Mouse (Mus musculus): ENCODE results near the gene Ppfia3. TPM values are rescaled to one million over a fixed set of nuclear protein-coding genes. Genes with fewer than 3 reads are reported as not detected.
"Not testable (repeated sequence)": the region's sequence is repeated elsewhere in the genome, so short reads cannot be mapped to it uniquely, and the experiment has no call there.

The Ppfia3 gene
- under 1 TPM; 0.18 to 0.38 TPM for total RNA-seq (2021)
- long read RNA-seq, experiment 1, partial matches to known transcripts: 1 of 2 reads
- long read RNA-seq, experiment 1, other reads (novel, unspliced or antisense): 1 of 2 reads
- long read RNA-seq, experiment 2: 0 reads

DNA sequence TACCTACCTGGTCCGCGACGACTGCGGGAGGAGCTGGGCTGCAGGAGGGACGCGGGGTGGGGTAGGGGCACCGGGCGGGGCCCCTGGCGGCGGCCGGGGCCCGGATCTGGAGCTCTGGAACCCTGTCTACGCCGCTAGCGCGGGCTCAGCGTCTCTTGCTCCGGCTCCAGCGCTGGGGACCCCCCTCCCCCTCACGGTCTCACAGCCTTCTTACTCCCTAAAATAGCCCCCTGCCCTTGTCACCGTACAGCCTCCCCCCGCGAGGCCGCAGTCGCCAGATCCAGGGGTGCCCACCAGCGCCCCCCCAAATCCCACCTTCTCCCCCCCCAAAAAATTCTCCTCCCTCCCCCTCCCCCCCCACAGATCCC is at the start of gene Ppfia3:
Gene Ppfia3, minus strand, starts transcription at position 368 of the 368 bp plus-strand sequence.
- DNase-seq: no peak

DNA sequence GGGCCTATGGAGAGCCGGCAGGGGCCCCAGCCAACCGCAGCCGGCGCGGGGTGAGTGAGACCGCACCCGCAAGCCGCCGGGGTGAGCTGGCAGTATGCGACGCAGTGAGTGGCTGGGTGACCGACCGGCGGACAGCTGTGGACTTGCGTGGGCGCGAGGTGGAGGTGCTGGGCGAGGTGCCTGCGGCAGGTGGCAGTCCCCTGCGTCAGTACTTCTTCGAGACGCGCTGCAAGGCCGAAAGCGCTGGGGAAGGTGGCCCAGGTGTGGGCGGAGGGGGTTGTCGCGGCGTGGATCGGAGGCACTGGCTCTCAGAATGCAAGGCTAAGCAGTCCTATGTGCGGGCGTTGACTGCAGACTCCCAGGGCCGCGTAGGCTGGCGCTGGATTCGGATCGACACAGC is 48.8 kb upstream of the Ppfia3 start:
- no peak for DNase-seq

DNA sequence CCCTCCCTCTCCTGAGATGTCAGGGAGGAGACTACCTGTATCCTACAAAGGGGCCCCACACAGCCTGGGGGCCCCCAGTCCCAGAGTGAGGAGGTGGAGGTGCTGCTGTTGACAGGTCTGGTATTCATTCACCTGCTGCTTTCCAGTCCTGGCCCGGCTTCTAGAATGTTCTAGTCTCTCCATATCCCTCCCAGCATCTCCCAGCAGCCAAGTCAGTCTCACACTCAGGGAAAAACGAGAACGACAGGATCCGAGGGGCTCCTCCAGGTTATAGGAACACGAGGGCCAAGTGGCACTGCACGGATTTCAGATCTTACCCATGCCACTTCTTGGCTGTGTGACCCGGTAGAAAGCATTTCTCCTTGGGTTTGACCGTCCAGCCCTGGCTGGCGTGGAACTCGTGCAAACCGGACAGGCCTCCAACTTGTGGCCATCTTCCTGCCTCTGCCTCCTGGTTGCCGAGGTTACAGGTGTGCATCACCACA is 48.0 kb upstream of the Ppfia3 start:
- DNase-seq: no peak

DNA sequence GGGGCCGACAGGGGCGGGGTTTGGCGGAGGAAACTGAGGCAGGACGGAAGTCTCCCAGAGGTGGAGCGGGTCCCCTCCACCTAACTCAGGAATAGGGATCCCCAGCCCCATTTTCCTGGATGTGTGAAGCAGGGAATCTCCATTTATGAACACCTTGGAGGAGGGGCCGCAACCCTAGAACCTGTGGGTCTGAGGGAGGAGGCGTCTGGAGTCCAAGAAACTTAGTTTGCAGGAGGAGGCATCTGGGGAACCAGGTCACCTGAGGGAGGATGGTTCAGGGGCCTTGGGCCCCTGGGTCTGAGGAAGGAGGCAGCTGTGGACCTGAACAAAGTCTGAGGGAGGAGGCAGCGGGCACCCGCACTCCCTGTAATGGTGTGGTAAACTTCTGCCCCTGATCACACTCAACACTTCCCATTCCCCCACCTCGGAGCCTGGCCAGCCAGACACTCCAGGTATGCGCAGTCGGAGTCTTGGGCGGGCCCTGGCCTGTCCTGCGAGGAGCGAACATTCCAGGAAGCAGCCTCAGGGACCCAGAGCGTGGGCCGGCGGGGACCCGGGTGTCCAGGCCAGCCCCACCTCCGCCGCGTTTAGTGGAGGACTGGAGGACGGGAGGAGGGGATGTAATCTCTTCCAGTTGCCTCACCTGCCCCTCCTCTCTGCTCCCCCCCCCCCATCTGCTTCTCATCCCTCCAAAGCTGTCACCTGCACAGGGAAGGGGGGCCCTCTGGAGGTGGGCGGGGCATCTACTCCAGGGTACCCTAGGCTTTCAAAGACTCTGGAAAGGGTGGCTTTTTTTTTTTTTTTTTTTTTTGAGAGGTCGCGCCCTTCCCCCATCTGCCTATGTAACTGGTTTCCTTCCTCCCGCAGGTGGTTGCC is 47.3 kb upstream of the Ppfia3 start:
- no peak for DNase-seq

DNA sequence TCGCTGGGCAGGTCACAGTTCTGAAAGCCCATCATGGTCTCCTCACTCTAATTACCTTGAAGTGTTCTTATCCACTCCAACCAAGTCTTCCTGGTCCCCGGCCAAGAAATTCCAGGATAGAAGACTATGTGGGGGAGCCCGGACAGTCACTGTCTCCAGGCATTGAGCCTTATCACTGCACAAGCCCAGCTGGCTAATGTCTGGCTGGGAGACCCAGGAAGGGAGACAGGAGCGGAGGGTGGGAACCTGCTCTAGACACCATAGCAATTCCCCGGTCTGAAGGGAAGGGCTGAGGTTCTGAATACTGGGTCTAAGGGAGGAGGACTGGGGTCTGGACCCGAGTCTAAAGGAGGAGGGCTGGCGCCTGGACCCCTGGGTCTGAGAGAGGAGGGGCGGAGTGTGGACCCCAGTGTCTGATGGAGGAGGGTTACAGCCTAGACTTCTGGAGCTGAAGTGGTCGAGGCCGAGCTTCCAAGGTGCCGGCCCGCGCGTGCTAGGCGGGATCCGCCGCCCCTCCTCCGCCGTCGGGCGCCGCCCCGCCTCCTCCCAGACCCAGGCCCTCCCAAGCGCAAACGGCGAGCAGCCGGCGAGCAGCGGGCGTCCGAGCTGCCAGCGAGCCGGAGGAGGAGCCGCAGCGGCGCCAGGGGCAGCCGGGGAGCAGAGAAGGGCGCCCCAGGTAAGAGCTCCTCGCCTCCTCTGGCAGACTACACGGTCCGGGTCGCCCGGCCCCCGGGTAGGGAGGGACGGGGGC is 46.5 kb upstream of the Ppfia3 start, which contains the start of gene Ntf5:
Gene Ntf5, plus strand, starts transcription at position 583 of the 751 bp plus-strand sequence.
- DNase-seq: peak; percentile 64

DNA sequence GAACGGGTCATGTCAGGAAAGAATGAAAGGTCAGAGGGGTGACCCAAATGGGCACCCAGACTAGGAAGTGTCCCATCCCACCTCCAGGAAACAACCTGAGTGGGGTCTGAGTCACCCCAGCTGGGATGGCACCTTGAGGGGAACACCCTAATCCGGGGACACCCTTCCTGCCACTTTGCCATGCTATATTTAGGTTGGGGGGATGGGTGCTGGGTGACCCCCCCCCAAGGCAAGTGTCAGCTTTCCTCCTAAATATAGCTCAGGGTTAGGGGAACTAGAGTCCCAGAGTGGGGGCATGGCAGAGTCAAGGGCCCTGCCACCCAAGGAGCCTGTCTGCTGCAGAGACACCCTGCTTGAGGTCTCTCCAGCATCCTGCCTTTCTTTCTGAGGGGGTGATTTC is 45.6 kb upstream of the Ppfia3 start:
- peak; percentile 78 for DNase-seq

DNA sequence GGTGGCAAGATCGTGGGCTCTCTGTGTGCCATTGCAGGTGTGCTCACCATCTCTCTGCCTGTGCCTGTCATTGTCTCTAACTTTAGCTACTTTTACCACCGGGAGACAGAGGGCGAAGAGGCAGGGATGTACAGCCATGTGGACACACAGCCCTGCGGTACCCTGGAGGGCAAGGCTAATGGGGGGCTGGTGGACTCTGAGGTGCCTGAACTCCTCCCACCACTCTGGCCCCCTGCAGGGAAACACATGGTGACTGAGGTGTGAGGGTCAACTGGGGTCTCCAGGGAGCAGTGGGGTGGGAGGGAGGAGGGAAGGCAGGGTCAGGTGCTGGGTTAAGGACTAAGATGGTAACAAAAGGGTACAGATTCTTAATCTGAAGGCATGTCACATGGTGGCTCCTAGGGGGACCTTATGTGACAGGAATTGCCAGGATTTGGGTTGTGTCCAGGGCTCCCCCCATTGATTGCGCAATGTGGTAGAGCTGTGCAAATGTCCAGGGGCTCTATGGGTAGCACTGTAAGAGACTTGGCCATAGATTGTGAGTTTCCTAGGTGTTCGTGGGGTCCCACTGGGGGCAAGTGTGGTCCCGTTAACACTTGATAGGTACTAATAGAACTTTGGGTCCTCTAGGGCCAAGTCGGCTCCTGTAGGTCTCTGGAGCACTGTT is 42.8 kb upstream of the Ppfia3 start:
- DNase-seq: no peak

DNA sequence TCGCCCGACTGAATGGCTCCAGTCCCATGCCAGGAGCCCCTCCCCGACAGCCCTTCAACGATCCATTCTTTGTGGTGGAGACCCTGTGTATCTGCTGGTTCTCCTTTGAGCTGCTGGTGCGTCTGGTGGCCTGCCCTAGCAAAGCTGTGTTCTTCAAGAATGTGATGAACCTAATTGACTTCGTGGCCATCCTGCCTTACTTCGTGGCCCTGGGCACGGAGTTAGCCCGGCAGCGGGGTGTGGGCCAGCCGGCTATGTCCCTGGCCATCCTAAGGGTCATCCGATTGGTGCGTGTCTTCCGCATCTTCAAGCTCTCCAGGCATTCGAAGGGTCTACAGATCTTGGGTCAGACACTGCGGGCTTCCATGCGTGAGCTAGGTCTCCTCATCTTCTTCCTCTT is 42.1 kb upstream of the Ppfia3 start:
- no peak for DNase-seq

DNA sequence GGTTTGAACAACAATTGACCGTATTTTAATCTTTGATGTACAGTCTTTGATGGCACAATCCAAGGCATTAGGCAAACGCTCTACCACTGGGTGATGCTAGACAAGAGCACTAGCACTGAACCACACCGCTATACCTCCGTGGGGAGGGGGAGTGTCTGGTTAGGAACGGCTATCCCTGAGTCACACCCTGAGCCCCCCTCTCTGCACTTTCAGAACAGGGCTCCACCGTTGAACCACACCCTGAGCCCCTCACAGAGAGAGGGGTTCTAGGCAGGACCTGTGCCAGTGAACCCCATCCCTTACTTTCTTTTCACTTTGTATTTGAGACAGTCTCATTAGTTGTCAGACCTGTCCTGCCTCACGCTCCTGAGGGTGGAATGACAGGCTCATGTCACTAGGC is 41.5 kb upstream of the Ppfia3 start:
- no peak for DNase-seq

DNA sequence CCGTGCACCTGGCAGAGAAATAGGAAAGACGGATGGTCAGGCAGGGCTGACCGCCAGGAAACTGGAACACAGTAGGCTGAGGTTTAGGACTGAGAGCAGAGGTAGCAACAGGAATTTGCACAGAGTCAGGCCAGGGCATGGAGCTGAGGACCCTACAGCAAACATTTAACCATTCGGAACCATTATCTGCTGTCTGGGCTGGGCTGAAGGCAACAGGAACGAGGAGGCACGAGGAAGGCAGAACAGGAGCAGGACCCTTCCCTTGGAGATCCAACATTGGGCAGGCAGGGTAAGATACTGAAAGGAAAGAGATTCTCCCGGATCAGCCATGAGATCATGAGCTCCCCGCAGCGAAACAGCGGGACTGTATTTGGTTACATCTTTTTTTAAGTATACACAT is 41.0 kb upstream of the Ppfia3 start:
- no peak for DNase-seq

DNA sequence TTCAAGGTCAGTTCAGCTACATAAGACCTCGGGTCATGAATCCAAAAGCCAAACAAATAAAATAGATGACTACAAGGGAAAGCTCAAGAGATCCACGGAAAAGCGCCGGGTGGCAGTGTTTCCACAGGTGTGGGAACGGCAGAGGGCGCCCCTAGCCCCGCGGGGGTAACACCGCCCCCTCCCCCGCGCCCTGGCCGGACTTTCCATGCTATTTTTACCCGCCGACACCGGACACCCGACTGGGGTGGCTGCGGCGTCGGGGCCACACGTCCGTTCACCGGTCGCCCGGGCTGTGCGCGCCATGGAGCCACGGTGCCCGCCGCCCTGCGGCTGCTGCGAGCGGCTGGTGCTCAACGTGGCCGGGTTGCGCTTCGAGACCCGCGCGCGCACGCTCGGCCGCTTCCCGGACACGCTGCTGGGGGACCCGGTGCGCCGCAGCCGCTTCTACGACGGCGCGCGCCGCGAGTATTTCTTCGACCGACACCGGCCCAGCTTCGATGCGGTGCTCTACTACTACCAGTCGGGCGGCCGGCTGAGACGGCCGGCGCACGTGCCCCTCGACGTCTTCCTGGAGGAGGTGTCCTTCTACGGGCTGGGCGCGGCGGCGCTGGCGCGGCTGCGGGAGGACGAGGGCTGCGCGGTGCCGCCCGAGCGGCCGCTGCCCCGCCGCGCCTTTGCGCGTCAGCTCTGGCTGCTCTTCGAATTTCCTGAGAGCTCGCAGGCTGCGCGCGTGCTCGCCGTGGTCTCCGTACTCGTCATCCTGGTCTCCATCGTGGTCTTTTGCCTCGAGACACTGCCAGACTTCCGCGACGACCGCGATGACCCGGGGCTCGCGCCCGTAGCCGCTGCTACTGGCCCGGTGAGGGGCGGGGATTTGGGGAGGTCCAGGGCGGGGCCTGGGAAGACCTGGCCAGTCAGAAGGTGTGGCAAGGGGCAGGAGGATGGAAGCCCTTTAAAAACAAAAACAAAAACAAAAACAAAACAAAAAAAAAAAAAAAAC is 39.6 kb upstream of the Ppfia3 start:
- peak; percentile 82 for DNase-seq

DNA sequence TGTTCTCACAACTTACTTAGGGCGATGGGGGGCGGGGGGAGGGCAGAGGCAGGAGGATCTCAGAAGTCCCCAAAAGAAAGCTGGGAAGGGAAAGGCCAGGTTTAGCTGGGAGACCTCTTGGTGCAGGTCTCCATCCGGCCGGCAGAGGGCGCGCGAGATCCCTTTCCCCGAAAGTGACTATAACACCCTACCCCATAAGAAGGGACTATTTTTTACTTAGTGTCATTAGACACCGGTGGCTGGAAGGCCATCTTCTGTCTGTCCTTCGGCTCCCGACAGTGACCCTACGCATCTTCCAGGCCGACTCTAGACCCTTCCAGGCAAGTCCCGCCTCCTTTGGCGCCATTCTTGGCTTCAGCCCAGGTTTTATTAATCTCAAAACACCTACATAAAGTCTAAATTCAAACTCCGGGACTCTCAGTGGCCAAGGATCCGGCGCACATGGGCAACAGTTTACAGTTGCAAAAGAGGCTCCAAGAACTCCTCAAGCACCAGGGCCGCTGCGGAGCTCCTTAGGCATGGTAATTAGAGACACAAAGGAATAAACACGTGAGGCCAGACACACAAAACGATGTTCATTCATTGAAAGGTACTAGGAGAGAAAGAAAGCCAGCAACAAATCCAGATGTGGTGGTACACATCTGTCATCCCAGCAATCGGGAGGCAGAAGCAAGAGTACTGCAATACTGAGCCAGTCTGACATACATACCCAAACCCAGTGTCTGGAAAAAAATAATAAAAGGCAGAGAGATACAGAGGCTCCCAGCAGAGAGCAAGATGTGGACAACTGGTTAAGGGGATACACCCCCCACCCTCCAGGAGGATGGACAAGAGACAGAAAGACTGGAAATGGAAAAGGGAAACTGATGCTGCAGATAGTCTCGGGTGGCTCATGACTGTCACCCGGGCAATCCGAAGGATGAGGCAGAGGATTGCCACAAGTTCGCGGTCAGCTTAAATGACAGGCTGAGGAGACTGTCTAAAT is 38.6 kb upstream of the Ppfia3 start, which contains the start of gene Kcna7:
Gene Kcna7, plus strand, starts transcription at position 563 of the 985 bp plus-strand sequence.
- peak; percentile 77 for DNase-seq

DNA sequence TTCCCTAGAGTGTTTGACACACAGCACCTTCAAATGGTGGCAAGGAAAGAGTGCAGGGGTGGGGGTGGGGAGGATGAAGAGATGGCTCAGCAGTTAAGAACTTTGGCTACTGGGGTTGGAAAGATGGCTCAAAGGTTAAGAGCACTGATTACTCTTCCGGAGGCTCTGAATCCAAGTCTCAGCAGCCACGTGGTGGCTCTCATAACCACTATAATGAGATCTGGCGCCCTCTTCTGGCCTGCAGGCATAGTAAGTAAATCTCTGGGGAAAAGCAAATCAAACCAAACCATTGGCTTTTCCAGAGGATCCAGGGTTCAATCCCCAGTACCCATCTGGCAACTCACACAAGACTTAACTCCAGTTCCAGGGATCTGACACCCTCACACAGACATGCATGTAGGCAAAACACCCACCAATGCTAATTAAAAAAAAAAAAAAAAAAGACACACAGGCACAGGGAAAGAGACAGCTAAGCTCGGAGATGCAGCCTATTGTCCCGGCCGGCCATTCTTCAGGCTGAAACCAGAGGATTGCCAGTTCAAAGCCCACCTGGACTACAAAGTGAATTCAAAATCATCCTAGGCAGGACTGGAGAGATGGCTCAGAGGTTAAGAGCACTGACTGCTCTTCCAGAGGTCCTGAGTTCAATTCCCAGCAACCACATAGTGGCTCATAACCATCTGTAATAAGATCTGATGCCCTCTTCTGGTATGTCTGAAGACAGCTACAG is 36.9 kb upstream of the Ppfia3 start:
- no peak for DNase-seq

DNA sequence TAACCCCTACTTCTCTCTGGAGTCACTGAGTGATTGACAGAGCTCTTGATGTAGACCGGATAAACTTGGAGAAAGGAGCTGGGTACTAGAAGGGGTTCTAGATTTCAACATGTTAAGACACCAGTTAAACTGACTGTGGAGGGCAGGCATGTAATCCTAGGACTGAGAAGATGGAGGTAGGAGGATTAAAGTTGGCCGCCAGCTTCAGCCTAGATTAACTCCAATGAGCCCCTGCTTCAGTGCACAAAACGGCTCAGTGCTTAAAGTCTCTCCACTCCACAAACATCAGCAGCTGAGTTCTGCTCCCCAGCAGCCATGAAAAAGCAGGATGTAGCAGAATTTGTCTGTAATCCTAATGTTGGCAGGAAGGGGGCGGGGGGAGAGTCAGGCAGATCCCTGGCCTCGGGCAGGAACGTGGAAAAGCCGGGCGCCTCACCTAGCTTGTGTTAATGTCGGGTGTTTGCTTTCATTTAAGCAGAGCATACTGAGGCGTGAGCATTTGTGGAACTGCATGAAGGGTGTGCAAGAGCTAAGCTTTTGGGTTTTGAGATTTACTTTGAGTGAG is 34.8 kb upstream of the Ppfia3 start:
- no peak for DNase-seq

DNA sequence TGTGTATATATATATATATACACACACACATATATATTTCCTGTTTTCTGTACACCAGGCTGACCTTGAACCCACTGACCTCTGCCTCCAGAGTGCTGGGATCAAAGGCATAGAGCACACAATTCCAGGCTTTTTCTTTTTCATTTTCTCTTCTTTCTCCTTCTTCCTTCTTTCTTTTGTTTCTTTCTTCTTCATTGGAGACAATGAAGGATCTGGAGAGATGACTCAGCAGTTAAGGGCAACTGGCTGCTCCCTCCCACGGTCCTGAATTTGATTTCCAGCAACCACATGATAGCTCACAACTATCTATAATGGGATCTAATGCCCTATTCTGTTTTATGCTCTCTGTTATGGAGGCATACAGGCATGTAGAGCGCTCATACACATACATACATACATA is 30.0 kb upstream of the Ppfia3 start:
- no peak for DNase-seq

DNA sequence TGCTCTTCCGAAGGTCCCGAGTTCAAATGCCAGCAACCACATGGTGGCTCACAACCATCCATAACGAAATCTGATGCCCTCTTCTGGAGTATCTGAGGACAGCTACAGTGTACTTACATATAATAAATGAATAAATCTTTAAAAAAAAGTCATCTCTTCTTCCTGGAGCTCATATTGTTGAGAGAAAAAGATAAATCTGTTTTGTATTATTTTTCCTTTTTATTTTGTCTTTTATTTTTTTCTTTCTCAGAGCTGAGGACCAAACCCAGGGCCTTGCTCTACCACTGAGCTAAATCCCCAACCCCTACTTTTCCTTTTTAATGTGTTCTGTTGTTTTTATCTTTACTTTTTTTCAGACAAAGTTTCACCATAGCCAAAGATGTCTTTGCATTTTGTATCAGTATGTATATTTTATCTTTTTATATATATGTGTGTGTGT is 29.5 kb upstream of the Ppfia3 start:
- DNase-seq: not testable (repeated sequence)

DNA sequence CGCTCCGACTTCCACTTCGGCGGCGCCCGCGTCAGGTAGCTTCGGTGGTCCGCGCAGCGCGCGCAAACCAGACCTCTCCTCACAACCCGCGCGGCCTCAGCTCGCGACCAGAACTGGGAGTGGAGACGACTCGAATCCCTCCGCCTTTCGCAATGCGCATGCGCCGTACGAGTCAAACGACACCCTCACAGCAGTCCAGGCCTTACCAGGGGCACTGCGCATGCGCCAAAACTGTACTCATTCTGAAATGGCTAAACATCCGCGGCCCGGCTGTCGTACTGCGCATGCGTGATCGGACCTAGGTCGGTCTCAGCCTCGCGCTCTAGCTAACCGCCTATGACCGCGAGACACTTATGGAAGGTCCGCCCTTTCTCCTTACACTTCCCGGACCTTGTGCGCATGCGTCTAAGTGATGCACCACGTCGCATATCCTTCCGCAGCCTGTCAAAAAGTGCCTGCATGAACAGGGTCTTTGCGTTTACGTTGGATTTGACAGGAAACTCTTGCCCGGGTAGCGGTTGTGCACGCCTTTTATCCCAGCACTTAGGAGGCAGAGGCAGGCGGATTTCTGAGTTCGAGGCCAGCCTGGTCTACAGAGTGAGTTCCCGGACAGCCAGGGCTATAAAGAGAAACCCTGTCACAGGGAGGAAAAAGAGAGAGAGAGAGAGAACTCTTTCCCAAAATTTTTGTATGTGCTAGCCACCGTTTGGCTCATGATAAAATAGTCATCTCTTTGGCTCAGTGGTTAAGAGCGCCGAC is 28.9 kb upstream of the Ppfia3 start, which contains the start of gene Snrnp70:
Gene Snrnp70, minus strand, starts transcription at position 165 of the 759 bp plus-strand sequence.
- peak; percentile 100 for DNase-seq

DNA sequence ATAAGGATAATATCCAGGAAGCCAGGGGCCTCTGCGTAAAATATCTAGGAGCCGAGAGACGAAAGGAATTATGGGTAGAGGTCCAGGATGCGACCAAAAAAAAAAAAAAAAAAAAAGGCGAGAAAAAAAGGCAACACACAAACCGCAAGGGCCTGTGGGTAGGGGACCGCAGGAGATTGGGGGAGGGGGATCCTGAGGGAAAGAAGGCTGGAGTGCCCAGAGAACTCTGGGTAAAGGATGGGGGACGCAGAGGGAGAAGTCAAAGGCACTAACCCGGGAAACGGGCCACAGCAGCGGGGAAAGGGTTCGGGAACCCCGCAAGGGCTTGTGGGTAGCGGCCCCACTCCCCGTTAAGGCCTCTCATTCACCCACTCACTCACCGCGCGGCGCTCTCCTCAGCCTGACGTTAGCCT is 28.3 kb upstream of the Ppfia3 start:
- DNase-seq: no peak
